Mouse (Mus musculus) G1E (cell line): ENCODE results near the gene Clcf1. TPM values are rescaled to one million over a fixed set of nuclear protein-coding genes. Genes with fewer than 3 reads are reported as not detected.

Experiments
- ATAC-seq: 2 replicates; pipeline ENCODE4 v1.8.0; 2016; ENCODE audit warnings: mild to moderate bottlenecking; ENCODE audit not compliant: insufficient number of reproducible peaks, poor library complexity, low FRiP score, severe bottlenecking; ENCODE audit errors: extremely low read depth
- DNase-seq: peaks from one replicate; pipeline ENCODE4 v3.0.0; 2012; ENCODE audit warnings: low spot score
- H3K27me3 ChIP-seq: 2 replicates; pipeline ENCODE4 v1.6.1; 2012; ENCODE audit warnings: mild to moderate bottlenecking, low read length, inconsistent platforms; ENCODE audit not compliant: insufficient read depth
- H3K36me3 ChIP-seq: replicated peaks from 2 replicates; pipeline ENCODE3; 2012; ENCODE audit warnings: mild to moderate bottlenecking, inconsistent platforms
- H3K4me1 ChIP-seq: 2 replicates; pipeline ENCODE4 v1.6.1; 2012; ENCODE audit warnings: low read depth, low read length, inconsistent platforms, mixed read lengths; ENCODE audit not compliant: insufficient read depth
- H3K4me3 ChIP-seq: 2 replicates; pipeline ENCODE4 v1.5.1; 2012; ENCODE audit warnings: low read depth, mild to moderate bottlenecking, inconsistent platforms, low read length, moderate library complexity, mixed read lengths
- H3K9me3 ChIP-seq: replicated peaks from 2 replicates; pipeline ENCODE4 v1.6.1; 2012; ENCODE audit warnings: inconsistent platforms
- CTCF ChIP-seq: IDR thresholded peaks from 2 replicates; pipeline ENCODE4 v1.5.1; 2012; ENCODE audit warnings: low read depth, low read length, inconsistent platforms, mixed read lengths
- GATA1 ChIP-seq: IDR thresholded peaks from 2 replicates; pipeline ENCODE4 v1.6.1; 2012; ENCODE audit warnings: borderline replicate concordance, low read length, inconsistent platforms, mixed read lengths
- GATA2 ChIP-seq: IDR thresholded peaks from 2 replicates; pipeline ENCODE4 v1.6.1; 2012; ENCODE audit warnings: low read depth, low read length, inconsistent platforms, borderline replicate concordance
- POLR2AphosphoS5 ChIP-seq: IDR thresholded peaks from 2 replicates; pipeline ENCODE4 v1.6.1; 2012; ENCODE audit warnings: low read depth, low read length, inconsistent platforms; ENCODE audit not compliant: insufficient replicate concordance
- TAL1 ChIP-seq: conservative IDR thresholded peaks from 2 replicates; pipeline ENCODE4 v1.6.1; 2012; ENCODE audit warnings: low read depth, low read length, inconsistent platforms, mixed read lengths
- polyA plus RNA-seq: library from polyadenylated mRNA; stranded (reverse); fragments of >175 nt; gene quantifications from 2 replicates; pipeline ENCODE4 v1.2.3, GENCODE M21; 2012
- total RNA-seq, 2 experiments: library from RNA; stranded (forward) in 1 of 2; stranded (reverse) in 1 of 2; fragments of 200-1000 nt in 1 of 2; fragments of >200 nt in 1 of 2; fragmentation: Nextera tagmentation in 1 of 2; gene quantifications; 2 replicates each; pipeline ENCODE4 v1.2.3; 2014 to 2017

Gene Clcf1
- total and polyA plus RNA-seq, 3 experiments: 0.27 TPM; not detected in 2

- no peak for TF ChIP-seq POLR2AphosphoS5
- TF ChIP-seq CTCF: no peak
- TF ChIP-seq GATA1: no peak
- no peak for TF ChIP-seq GATA2
- no peak for TF ChIP-seq TAL1
- ATAC-seq: no peak
Observed at GRCm38 (mm10) chr19:4255583-4256162, 41.6 kb downstream of the Clcf1 start.

GRCm38 (mm10) chr19:4257216-4257896 lies 43.3 kb downstream of the Clcf1 start:
- Histone ChIP-seq H3K4me1 (peaks cover 17% of the 10 kb centered on the region), H3K36me3 (no peaks in the 10 kb centered on the region), H3K4me3 (peak overlapping the region; percentile 74), H3K27me3 (peaks cover 19% of the 10 kb centered on the region), H3K9me3 (no peaks in the 10 kb centered on the region)
- DNase-seq (peak; percentile 70), ATAC-seq (peak; percentile 75)
- no peak for TF ChIP-seq POLR2AphosphoS5
- TF ChIP-seq GATA2: no peak
- no peak for TF ChIP-seq GATA1
- TF ChIP-seq CTCF: no peak; the same call in 1 of the 2 replicates
- no peak for TF ChIP-seq TAL1

More at GRCm38 (mm10) chr19:4255583-4256162, 41.6 kb downstream of the Clcf1 start:
- no peaks in the 10 kb centered on the region for H3K9me3 ChIP-seq
- H3K27me3 ChIP-seq: peaks cover 17% of the 10 kb centered on the region
- DNase-seq: no peak
- H3K36me3 ChIP-seq: no peaks in the 10 kb centered on the region
- H3K4me1 ChIP-seq: peaks cover 17% of the 10 kb centered on the region
- H3K4me3 ChIP-seq: no peak overlapping the region

GRCm38 (mm10) chr19:4257897-4258252 lies 43.8 kb downstream of the Clcf1 start:
- H3K27me3 ChIP-seq: peaks cover 21% of the 10 kb centered on the region
- TF ChIP-seq POLR2AphosphoS5 (no peak), GATA1 (no peak), TAL1 (no peak), GATA2 (no peak), CTCF (no peak)
- H3K9me3 ChIP-seq: no peaks in the 10 kb centered on the region
- no peaks in the 10 kb centered on the region for H3K36me3 ChIP-seq
- H3K4me1 ChIP-seq: peaks cover 20% of the 10 kb centered on the region
- H3K4me3 ChIP-seq: peak overlapping the region; percentile 74
- DNase-seq (no peak), ATAC-seq (no peak)

- Histone ChIP-seq H3K4me1 (peaks cover 34% of the 10 kb centered on the region), H3K4me3 (no peak overlapping the region), H3K36me3 (no peaks in the 10 kb centered on the region), H3K9me3 (no peaks in the 10 kb centered on the region), H3K27me3 (peaks cover 42% of the 10 kb centered on the region)
- TF ChIP-seq CTCF (no peak), TAL1 (no peak), GATA1 (no peak), GATA2 (no peak), POLR2AphosphoS5 (no peak)
- DNase-seq: no peak
- ATAC-seq: no peak
Observed at GRCm38 (mm10) chr19:4261038-4261698, 47.1 kb downstream of the Clcf1 start.

GRCm38 (mm10) chr19:4262756-4263155 lies 48.7 kb downstream of the Clcf1 start:
- Histone ChIP-seq H3K9me3 (no peaks in the 10 kb centered on the region), H3K4me3 (no peak overlapping the region), H3K27me3 (peaks cover 57% of the 10 kb centered on the region), H3K36me3 (no peaks in the 10 kb centered on the region), H3K4me1 (peaks cover 23% of the 10 kb centered on the region)
- DNase-seq (no peak), ATAC-seq (no peak)
- no peak for TF ChIP-seq TAL1
- no peak for TF ChIP-seq CTCF

GRCm38 (mm10) chr19:4263702-4264101 lies 49.7 kb downstream of the Clcf1 start:
- no peaks in the 10 kb centered on the region for H3K9me3 ChIP-seq
- H3K4me3 ChIP-seq: no peak overlapping the region; the same call in 1 of the 2 replicates
- peaks cover 67% of the 10 kb centered on the region for H3K27me3 ChIP-seq
- DNase-seq (no peak), ATAC-seq (no peak; the same call in 1 of the 2 replicates)
- TF ChIP-seq POLR2AphosphoS5: no peak
- no peak for TF ChIP-seq TAL1
- no peak for TF ChIP-seq GATA2
- TF ChIP-seq CTCF: no peak
- no peak for TF ChIP-seq GATA1
- peaks cover 22% of the 10 kb centered on the region for H3K4me1 ChIP-seq
- no peaks in the 10 kb centered on the region for H3K36me3 ChIP-seq
